Mouse (Mus musculus) olfactory bulb, adult 2 months (tissue): Measurements from ENCODE around the gene Pxdc1.

ENCODE experiments used
- CTCF ChIP-seq: fragments of 200-500 bp; IDR thresholded peaks from 2 replicates; pipeline ENCODE4 v1.5.1; 2012; ENCODE audit warnings: low read depth, mild to moderate bottlenecking, low read length, moderate library complexity; ENCODE audit not compliant: insufficient read depth
- POLR2A ChIP-seq: fragments of 200-500 bp; IDR thresholded peaks from 2 replicates; pipeline ENCODE4 v1.6.1; 2012; ENCODE audit warnings: mild to moderate bottlenecking, low read depth, low read length, moderate library complexity; ENCODE audit not compliant: insufficient read depth

DNA sequence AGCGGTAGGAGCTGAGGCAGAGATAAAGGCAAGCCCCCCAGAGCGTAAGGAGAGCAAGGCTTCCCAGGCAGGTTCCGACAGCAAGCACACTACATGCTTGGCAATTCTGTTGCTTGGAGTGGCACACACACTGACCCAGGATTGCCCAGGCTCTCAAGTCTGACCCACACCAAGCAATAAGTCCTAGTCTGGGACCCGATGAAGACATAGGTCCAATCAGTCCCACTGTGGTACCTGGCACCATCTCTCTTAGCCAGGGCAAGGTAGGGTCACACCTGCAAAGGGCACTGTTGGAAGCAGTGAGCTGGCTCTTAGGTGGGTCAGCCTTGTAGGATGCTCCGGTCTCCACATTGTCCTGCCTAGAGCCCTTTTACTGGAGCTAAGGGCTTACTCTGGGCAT is 7.8 kb downstream of the Pxdc1 start:
- TF ChIP-seq CTCF = no peak
- TF ChIP-seq POLR2A = no peak
